Mouse (Mus musculus) cortical plate, adult 2 months (tissue): ENCODE measurements around the gene A130010J15Rik.

Experiments
- CTCF ChIP-seq: fragments of 200-500 bp; IDR thresholded peaks from 2 replicates; pipeline ENCODE4 v1.5.1; 2011; ENCODE audit warnings: mild to moderate bottlenecking, control low read depth, low read length; ENCODE audit not compliant: insufficient read depth; ENCODE audit errors: extremely low read depth
- POLR2A ChIP-seq: fragments of 200-500 bp; IDR thresholded peaks from 2 replicates; pipeline ENCODE4 v1.6.1; 2011; ENCODE audit warnings: mild to moderate bottlenecking, low read length, control low read depth; ENCODE audit not compliant: insufficient read depth; ENCODE audit errors: extremely low read depth

- TF ChIP-seq POLR2A (no peak), CTCF (no peak)
These were observed 26.7 kb upstream of the A130010J15Rik start for GRCm38 (mm10) chr1:193141118-193141517.
